Mouse (Mus musculus) stomach, postnatal 0 days (tissue): Measurements from ENCODE around the gene Zbtb5. TPM values are rescaled to one million over a fixed set of nuclear protein-coding genes. Genes with fewer than 3 reads are reported as not detected.

Experiments
- ATAC-seq: fragments of 200-750 bp; cut with Nextera tagmentation; 2 replicates; pipeline ENCODE4 v1.8.0; 2017; ENCODE audit not compliant: low FRiP score, low TSS enrichment
- DNase-seq: peaks from one replicate; pipeline ENCODE4 v3.0.0-alpha.2; 2016; ENCODE audit warnings: low spot score
- H3K27ac ChIP-seq: fragments of 300-500 bp; sonication (generic); replicated peaks from 2 replicates; pipeline ENCODE4 v1.5.1; 2014; ENCODE audit warnings: mild to moderate bottlenecking, control low read depth
- H3K27me3 ChIP-seq: fragments of 300-500 bp; sonication (generic); 2 replicates; pipeline ENCODE4 v1.6.1; 2014; ENCODE audit warnings: low read length; ENCODE audit not compliant: control insufficient read depth, insufficient read depth
- H3K36me3 ChIP-seq: fragments of 300-500 bp; sonication (generic); 2 replicates; pipeline ENCODE4 v1.6.1; 2014; ENCODE audit warnings: low read length, mixed read lengths; ENCODE audit not compliant: control insufficient read depth, insufficient read depth
- H3K4me1 ChIP-seq: fragments of 300-500 bp; sonication (generic); replicated peaks from 2 replicates; pipeline ENCODE4 v1.6.1; 2014; ENCODE audit warnings: antibody characterized with exemption; ENCODE audit not compliant: control insufficient read depth, insufficient read depth
- H3K4me2 ChIP-seq: fragments of 300-500 bp; sonication (generic); replicated peaks from 2 replicates; pipeline ENCODE4 v1.6.1; 2014; ENCODE audit warnings: low read depth, mild to moderate bottlenecking, control low read depth, moderate library complexity
- H3K4me3 ChIP-seq: fragments of 300-500 bp; sonication (generic); 2 replicates; pipeline ENCODE4 v1.5.1; 2014; ENCODE audit warnings: low read depth, low read length, control low read depth
- H3K9ac ChIP-seq: fragments of 300-500 bp; sonication (generic); 2 replicates; pipeline ENCODE4 v1.6.1; 2014; ENCODE audit warnings: mild to moderate bottlenecking, low read length, control low read depth, mixed read lengths
- H3K9me3 ChIP-seq: fragments of 300-500 bp; sonication (generic); 2 replicates; pipeline ENCODE4 v1.6.1; 2016; ENCODE audit warnings: low read length; ENCODE audit not compliant: control insufficient read depth
- CTCF ChIP-seq: IDR thresholded peaks from 2 replicates; pipeline ENCODE4 v1.5.1; 2016; ENCODE audit warnings: antibody characterized with exemption, low read depth, mild to moderate bottlenecking, moderate library complexity
- EP300 ChIP-seq: optimal IDR thresholded peaks from 2 replicates; pipeline ENCODE3; 2016; ENCODE audit warnings: antibody characterized with exemption
- WGBS: fragments of 180-500 bp; shearing (Covaris S2); extraction: QIAGEN DNeasy Blood & Tissue Kit; methylation state at CpG from one replicate; pipeline ENCODE4 v1.1.7; 2014; 5-methylcytosine and 5-hydroxymethylcytosine counted together
- polyA plus RNA-seq: library from polyadenylated mRNA; unstranded; fragments of >200 nt; fragmentation: Nextera tagmentation; extraction: Ambion mirVana; gene quantifications from 2 replicates; pipeline ENCODE4 v1.2.1, GENCODE M21; 2015

The Zbtb5 gene
- polyA plus RNA-seq: 9.0 and 9.7 TPM in 2 replicates

GRCm38 (mm10) chr4:45012105-45012975 lies at the start of gene Zbtb5:
Gene Zbtb5, minus strand, starts transcription at chr4:45012412.
- H3K4me3 ChIP-seq: peak within 1 kb of the TSS; percentile 81
- no peaks in the 10 kb centered on the region for H3K4me1 ChIP-seq
- H3K27ac ChIP-seq: peak within 1 kb of the TSS; percentile 98
- H3K36me3 ChIP-seq: no peaks in the 10 kb centered on the region
- H3K9me3 ChIP-seq: no peaks in the 10 kb centered on the region
- no peaks in the 10 kb centered on the region for H3K27me3 ChIP-seq
- WGBS: under 1% methylated on average over 49 of the region's 63 CpGs
- H3K9ac ChIP-seq: peak within 1 kb of the TSS; percentile 87
- peak within 1 kb of the TSS; percentile 74 for H3K4me2 ChIP-seq
- ATAC-seq: peak; percentile 98
- DNase-seq: peak; percentile 99
- TF ChIP-seq CTCF (no peak), EP300 (no peak)

DNA sequence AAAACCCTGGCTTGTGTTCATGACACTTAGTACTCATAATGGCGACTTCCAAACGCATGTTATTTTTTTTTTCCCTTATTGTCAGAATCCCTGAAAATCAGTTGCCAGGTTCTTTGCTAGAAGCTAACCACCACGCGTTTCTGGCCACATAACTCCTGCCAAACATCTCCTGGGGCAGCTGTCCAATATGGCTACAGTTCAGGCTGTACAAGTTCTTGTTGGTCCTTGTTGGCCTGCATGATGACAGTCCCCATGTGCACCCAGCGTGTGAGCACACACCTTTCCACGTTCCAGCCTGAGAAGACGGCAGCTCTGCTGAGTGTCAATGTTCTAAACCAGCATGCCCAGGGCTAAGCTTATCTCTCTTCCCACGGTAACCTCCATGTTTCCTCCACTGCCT lies 43.2 kb upstream of the Zbtb5 start:
- DNase-seq: no peak
- ATAC-seq: no peak
- Histone ChIP-seq H3K27ac (no peak overlapping the region), H3K27me3 (no peaks in the 10 kb centered on the region), H3K9me3 (no peaks in the 10 kb centered on the region), H3K4me1 (no peaks in the 10 kb centered on the region), H3K9ac (no peak overlapping the region), H3K36me3 (peaks cover 9% of the 10 kb centered on the region; the same call in 1 of the 2 replicates), H3K4me2 (no peak overlapping the region), H3K4me3 (no peak overlapping the region)
- WGBS: 84% methylated on average over 8 of the region's 8 CpGs
- TF ChIP-seq CTCF: no peak
- no peak for TF ChIP-seq EP300

- 50% methylated on average over 3 of the region's 3 CpGs for WGBS
- Histone ChIP-seq H3K36me3 (peaks cover 9% of the 10 kb centered on the region; the same call in 1 of the 2 replicates), H3K4me3 (no peak overlapping the region), H3K27me3 (no peaks in the 10 kb centered on the region), H3K9ac (no peak overlapping the region), H3K27ac (no peak overlapping the region), H3K4me1 (no peaks in the 10 kb centered on the region), H3K9me3 (no peaks in the 10 kb centered on the region), H3K4me2 (no peak overlapping the region)
- DNase-seq (no peak), ATAC-seq (no peak)
- TF ChIP-seq EP300: no peak
- TF ChIP-seq CTCF: peak; percentile 70
These were observed 42.6 kb upstream of the Zbtb5 start for GRCm38 (mm10) chr4:45054862-45055261.

DNA sequence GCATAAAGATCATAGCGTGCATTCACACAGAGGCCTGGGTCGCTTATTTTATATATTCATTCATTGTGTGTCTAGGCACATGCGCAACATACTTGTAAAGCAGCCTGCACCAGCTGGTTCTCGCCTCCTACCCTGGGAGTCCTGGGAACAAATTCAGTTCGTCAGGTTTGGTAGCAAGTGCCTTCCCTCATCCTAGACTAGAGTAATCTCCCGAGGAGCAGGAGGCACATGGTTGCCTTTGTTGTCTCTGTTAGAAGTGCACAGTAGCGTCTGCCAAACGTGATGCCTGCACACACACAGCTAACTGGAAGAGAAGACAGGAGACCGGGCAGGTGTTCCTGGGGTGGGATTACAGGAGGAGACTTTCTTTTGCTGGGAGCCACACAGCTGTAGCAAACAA lies 35.7 kb upstream of the Zbtb5 start:
- Histone ChIP-seq H3K27ac (no peak overlapping the region), H3K9ac (no peak overlapping the region), H3K36me3 (peaks cover 4% of the 10 kb centered on the region; the same call in 1 of the 2 replicates), H3K9me3 (no peaks in the 10 kb centered on the region), H3K4me2 (no peak overlapping the region), H3K4me3 (no peak overlapping the region), H3K4me1 (no peaks in the 10 kb centered on the region), H3K27me3 (no peaks in the 10 kb centered on the region)
- no peak for DNase-seq
- no peak for TF ChIP-seq EP300
- TF ChIP-seq CTCF: no peak
- WGBS: 76% methylated on average over 9 of the region's 9 CpGs
- no peak for ATAC-seq

DNA sequence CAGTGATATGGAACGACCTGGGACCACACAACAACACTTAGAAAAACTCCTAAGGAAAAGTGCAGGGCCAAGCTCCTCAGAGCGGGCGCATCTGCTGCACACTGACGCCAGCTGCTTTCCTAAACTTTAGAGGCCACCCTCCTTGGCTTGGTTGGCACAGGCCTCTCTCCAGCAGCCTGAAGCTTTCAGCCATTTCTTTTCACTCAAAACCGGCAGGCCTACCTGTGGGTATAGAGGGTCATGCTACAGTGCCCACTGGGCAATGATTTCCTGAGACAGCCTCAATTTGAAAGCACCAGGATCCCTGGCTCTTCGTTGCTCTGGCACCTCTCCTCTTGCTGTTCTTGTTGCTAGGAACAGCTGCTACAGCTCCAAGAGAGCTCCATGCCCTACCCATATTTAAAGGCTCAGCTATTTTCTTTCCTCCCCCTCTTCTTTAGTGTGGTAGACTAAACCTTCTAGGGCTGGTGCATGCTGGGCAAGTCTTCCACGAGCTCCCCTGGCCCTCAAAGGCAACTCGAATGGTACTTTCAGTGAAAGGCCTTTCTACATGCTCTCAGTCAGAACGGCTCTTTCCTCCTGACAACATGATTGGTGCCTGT lies 35.2 kb upstream of the Zbtb5 start:
- H3K4me2 ChIP-seq: no peak overlapping the region
- no peak overlapping the region for H3K9ac ChIP-seq
- 88% methylated on average over 9 of the region's 9 CpGs for WGBS
- H3K9me3 ChIP-seq: no peaks in the 10 kb centered on the region
- peaks cover 4% of the 10 kb centered on the region; the same call in 1 of the 2 replicates for H3K36me3 ChIP-seq
- DNase-seq: no peak
- H3K27ac ChIP-seq: no peak overlapping the region
- no peaks in the 10 kb centered on the region for H3K27me3 ChIP-seq
- TF ChIP-seq EP300 (no peak), CTCF (no peak)
- H3K4me1 ChIP-seq: no peaks in the 10 kb centered on the region
- ATAC-seq: no peak
- H3K4me3 ChIP-seq: no peak overlapping the region

GRCm38 (mm10) chr4:45046679-45047078 lies 34.5 kb upstream of the Zbtb5 start:
- 89% methylated on average over 5 of the region's 5 CpGs for WGBS
- Histone ChIP-seq H3K27ac (no peak overlapping the region), H3K4me3 (no peak overlapping the region), H3K9ac (no peak overlapping the region), H3K4me1 (no peaks in the 10 kb centered on the region), H3K36me3 (peaks cover 4% of the 10 kb centered on the region; the same call in 1 of the 2 replicates), H3K4me2 (no peak overlapping the region), H3K9me3 (no peaks in the 10 kb centered on the region), H3K27me3 (no peaks in the 10 kb centered on the region)
- DNase-seq: no peak
- TF ChIP-seq CTCF (no peak), EP300 (no peak)
- ATAC-seq: no peak
